Mouse (Mus musculus) heart, embryonic 16.5 days (tissue): ENCODE data around the gene Pik3c2b. TPM values are rescaled to one million over a fixed set of nuclear protein-coding genes. Genes with fewer than 3 reads are reported as not detected.

Experiments used
- ATAC-seq: fragments of 200-750 bp; cut with Nextera tagmentation; replicated peaks from 2 replicates; pipeline ENCODE4 v1.8.0; 2017; ENCODE audit warnings: moderate number of reproducible peaks; ENCODE audit not compliant: insufficient read depth, low FRiP score; ENCODE audit errors: extremely low read depth
- H3K27ac ChIP-seq: fragments of 300-500 bp; sonication (generic); 2 replicates; pipeline ENCODE4 v1.5.1; 2014; ENCODE audit warnings: mild to moderate bottlenecking, low read length, control low read depth, moderate library complexity
- H3K27me3 ChIP-seq: fragments of 300-500 bp; sonication (generic); 2 replicates; pipeline ENCODE4 v1.6.1; 2014; ENCODE audit warnings: low read length, mixed read lengths; ENCODE audit not compliant: control insufficient read depth, insufficient read depth
- H3K36me3 ChIP-seq: fragments of 300-500 bp; sonication (generic); 2 replicates; pipeline ENCODE4 v1.6.1; 2014; ENCODE audit not compliant: control insufficient read depth, insufficient read depth
- H3K4me1 ChIP-seq: fragments of 300-500 bp; sonication (generic); 2 replicates; pipeline ENCODE4 v1.6.1; 2014; ENCODE audit warnings: low read length, mixed read lengths; ENCODE audit not compliant: control insufficient read depth, insufficient read depth
- H3K4me2 ChIP-seq: fragments of 300-500 bp; sonication (generic); 2 replicates; pipeline ENCODE4 v1.6.1; 2014; ENCODE audit warnings: low read depth, mild to moderate bottlenecking, control low read depth, low read length
- H3K4me3 ChIP-seq: fragments of 300-500 bp; sonication (generic); 2 replicates; pipeline ENCODE4 v1.5.1; 2014; ENCODE audit warnings: mild to moderate bottlenecking, control low read depth, low read length
- H3K9ac ChIP-seq: fragments of 300-500 bp; sonication (generic); 2 replicates; pipeline ENCODE4 v1.6.1; 2014; ENCODE audit warnings: low read length, control low read depth
- H3K9me3 ChIP-seq: fragments of 300-500 bp; sonication (generic); replicated peaks from 2 replicates; pipeline ENCODE4 v1.6.1; 2016; ENCODE audit warnings: low read length; ENCODE audit not compliant: control insufficient read depth
- WGBS: fragments of 180-500 bp; shearing (Covaris S2); extraction: QIAGEN DNeasy Blood & Tissue Kit; methylation state at CpG from one replicate; pipeline ENCODE4 v1.1.7; 2014; 5-methylcytosine and 5-hydroxymethylcytosine counted together
- polyA plus RNA-seq: library from polyadenylated mRNA; unstranded; fragments of >200 nt; fragmentation: Nextera tagmentation; extraction: Ambion mirVana; gene quantifications from 2 replicates; pipeline ENCODE4 v1.2.1, GENCODE M21; 2015

Gene Pik3c2b
- polyA plus RNA-seq, 1 experiment from 2014 or later: 9.5 TPM

GRCm38 (mm10) chr1:133046441-133046931 lies 1.0 kb downstream of the Pik3c2b start:
- Histone ChIP-seq H3K9ac (peak overlapping the region; percentile 97), H3K27me3 (no peaks in the 10 kb centered on the region), H3K4me3 (peak overlapping the region; percentile 79), H3K27ac (peak overlapping the region; percentile 89), H3K4me2 (peak overlapping the region; percentile 88), H3K36me3 (no peaks in the 10 kb centered on the region), H3K9me3 (no peaks in the 10 kb centered on the region), H3K4me1 (peaks cover 31% of the 10 kb centered on the region)
- ATAC-seq: peak; percentile 68
- WGBS: under 1% methylated on average over 40 of the region's 40 CpGs

GRCm38 (mm10) chr1:133047575-133047974 lies 2.1 kb downstream of the Pik3c2b start:
- Histone ChIP-seq H3K9ac (peak overlapping the region; percentile 97), H3K27ac (peak overlapping the region; percentile 89), H3K4me2 (peak overlapping the region; percentile 88), H3K4me1 (peaks cover 31% of the 10 kb centered on the region), H3K27me3 (no peaks in the 10 kb centered on the region), H3K36me3 (no peaks in the 10 kb centered on the region), H3K4me3 (peak overlapping the region; percentile 79), H3K9me3 (no peaks in the 10 kb centered on the region)
- ATAC-seq: no peak
- 52% methylated on average over 8 of the region's 8 CpGs for WGBS

GRCm38 (mm10) chr1:133048690-133049089 lies 3.2 kb downstream of the Pik3c2b start:
- H3K4me2 ChIP-seq: peak overlapping the region; percentile 18
- H3K9me3 ChIP-seq: no peaks in the 10 kb centered on the region
- H3K27me3 ChIP-seq: no peaks in the 10 kb centered on the region
- H3K36me3 ChIP-seq: no peaks in the 10 kb centered on the region
- 36% methylated on average over 2 of the region's 2 CpGs for WGBS
- H3K27ac ChIP-seq: no peak overlapping the region
- no peak overlapping the region for H3K4me3 ChIP-seq
- H3K9ac ChIP-seq: 0 out of 2 replicates have a peak overlapping the region, but pooled peaks have one; percentile 20
- peaks cover 31% of the 10 kb centered on the region for H3K4me1 ChIP-seq
- ATAC-seq: no peak

GRCm38 (mm10) chr1:133050001-133050431 lies 4.5 kb downstream of the Pik3c2b start:
- Histone ChIP-seq H3K4me3 (no peak overlapping the region), H3K9ac (no peak overlapping the region; the same call in 1 of the 2 replicates), H3K4me1 (peaks cover 31% of the 10 kb centered on the region), H3K4me2 (no peak overlapping the region), H3K36me3 (no peaks in the 10 kb centered on the region), H3K27me3 (no peaks in the 10 kb centered on the region), H3K27ac (no peak overlapping the region), H3K9me3 (no peaks in the 10 kb centered on the region)
- no peak for ATAC-seq
- 34% methylated on average over 11 of the region's 11 CpGs for WGBS

- Histone ChIP-seq H3K27me3 (no peaks in the 10 kb centered on the region), H3K36me3 (no peaks in the 10 kb centered on the region), H3K4me3 (no peak overlapping the region), H3K4me2 (no peak overlapping the region), H3K27ac (no peak overlapping the region), H3K9me3 (no peaks in the 10 kb centered on the region), H3K4me1 (peaks cover 28% of the 10 kb centered on the region), H3K9ac (no peak overlapping the region)
- no peak for ATAC-seq
- WGBS: 82% methylated on average over 2 of the region's 2 CpGs
Measured at GRCm38 (mm10) chr1:133051829-133052228, 6.4 kb downstream of the Pik3c2b start.

- Histone ChIP-seq H3K9me3 (no peaks in the 10 kb centered on the region), H3K27me3 (no peaks in the 10 kb centered on the region), H3K27ac (no peak overlapping the region), H3K4me1 (peaks cover 28% of the 10 kb centered on the region), H3K9ac (no peak overlapping the region), H3K4me2 (no peak overlapping the region), H3K4me3 (no peak overlapping the region), H3K36me3 (no peaks in the 10 kb centered on the region)
- WGBS: 60% methylated on average over 5 of the region's 5 CpGs
- no peak for ATAC-seq
Measured at GRCm38 (mm10) chr1:133053034-133053433, 7.6 kb downstream of the Pik3c2b start.

GRCm38 (mm10) chr1:133054326-133054725 lies 8.9 kb downstream of the Pik3c2b start:
- Histone ChIP-seq H3K27me3 (no peaks in the 10 kb centered on the region), H3K36me3 (no peaks in the 10 kb centered on the region), H3K27ac (no peak overlapping the region), H3K9me3 (no peaks in the 10 kb centered on the region), H3K4me1 (peaks cover 25% of the 10 kb centered on the region), H3K9ac (no peak overlapping the region), H3K4me3 (no peak overlapping the region), H3K4me2 (no peak overlapping the region)
- no peak for ATAC-seq
- WGBS: 64% methylated on average over 8 of the region's 8 CpGs

GRCm38 (mm10) chr1:133057345-133058034 lies 12.0 kb downstream of the Pik3c2b start:
- 34% methylated on average over 7 of the region's 7 CpGs for WGBS
- peak; percentile 59; the same call in 1 of the 2 replicates for ATAC-seq
- peak overlapping the region; percentile 63 for H3K27ac ChIP-seq

GRCm38 (mm10) chr1:133059592-133059991 lies 14.1 kb downstream of the Pik3c2b start:
- no peak overlapping the region for H3K9ac ChIP-seq
- H3K27me3 ChIP-seq: no peaks in the 10 kb centered on the region
- H3K27ac ChIP-seq: no peak overlapping the region
- H3K4me1 ChIP-seq: peaks cover 32% of the 10 kb centered on the region
- WGBS: 45% methylated on average over 2 of the region's 2 CpGs
- ATAC-seq: no peak
- 0 out of 2 replicates have a peak, but pooled peaks cover 4% of the 10 kb centered on the region for H3K9me3 ChIP-seq
- peaks cover 12% of the 10 kb centered on the region; the same call in 1 of the 2 replicates for H3K36me3 ChIP-seq
- no peak overlapping the region for H3K4me2 ChIP-seq
- H3K4me3 ChIP-seq: no peak overlapping the region

More at GRCm38 (mm10) chr1:133057345-133058034, 12.0 kb downstream of the Pik3c2b start:
- no peaks in the 10 kb centered on the region for H3K36me3 ChIP-seq
- H3K27me3 ChIP-seq: no peaks in the 10 kb centered on the region
- no peaks in the 10 kb centered on the region for H3K9me3 ChIP-seq
- H3K4me3 ChIP-seq: no peak overlapping the region
- H3K9ac ChIP-seq: peak overlapping the region; percentile 27; the same call in 1 of the 2 replicates
- H3K4me1 ChIP-seq: peaks cover 34% of the 10 kb centered on the region
- no peak overlapping the region for H3K4me2 ChIP-seq
